Mouse (Mus musculus) left cerebral cortex, adult 2 months (tissue): ENCODE results near the gene Epb41l1. TPM values are rescaled to one million over a fixed set of nuclear protein-coding genes. Genes with fewer than 3 reads are reported as not detected.
"Not testable (repeated sequence)": the region's sequence is repeated elsewhere in the genome, so short reads cannot be mapped to it uniquely, and the experiment has no call there.

Experiments
- DNase-seq, 2 experiments: peaks; one replicate each; pipeline ENCODE4 v3.0.0; 2021 to 2022; ENCODE audit warnings: low spot score in 2 of 2, mixed read lengths in 1 of 2; ENCODE audit errors: extremely low spot score in 1 of 2
- H3K27ac ChIP-seq: fragments of 200-600 bp; 2 replicates; pipeline ENCODE4 v1.8.1; 2022
- H3K4me3 ChIP-seq: fragments of 200-600 bp; 2 replicates; pipeline ENCODE4 v1.8.1; 2022
- CTCF ChIP-seq: fragments of 200-600 bp; IDR thresholded peaks from 2 replicates; pipeline ENCODE4 v1.8.1; 2022; ENCODE audit warnings: antibody characterized with exemption, mild to moderate bottlenecking, moderate library complexity
- intact Hi-C: fragments of 180-260 bp; cut with DNase I; formaldehyde crosslinking; loops from one replicate; pipeline ENCODE4 v1.15.1; 2025
- total RNA-seq, 2 experiments: library from RNA; stranded (reverse); gene quantifications; 2 replicates each; pipeline ENCODE4 v1.2.3; 2021

Epb41l1 gene
- total RNA-seq, 2 experiments from 2014 or later = 376 to 385 TPM

- no peak overlapping the region for H3K27ac ChIP-seq
- intact Hi-C loops = no loop called here
- TF ChIP-seq CTCF = no peak
- DNase-seq = no peak
- H3K4me3 ChIP-seq = no peak overlapping the region
These were observed 13.7 kb upstream of the Epb41l1 start for GRCm38 (mm10) chr2:156406987-156407386.

- no peak overlapping the region for H3K27ac ChIP-seq
- no peak overlapping the region for H3K4me3 ChIP-seq
- no peak for TF ChIP-seq CTCF
- DNase-seq = peak in 1 of 2 experiments; percentile 70
- intact Hi-C loops = no loop called here
These were observed 12.5 kb upstream of the Epb41l1 start for GRCm38 (mm10) chr2:156408168-156408567.

GRCm38 (mm10) chr2:156411348-156411747, 9.4 kb upstream of the Epb41l1 start:
- TF ChIP-seq CTCF = peak; percentile 5
- DNase-seq, H3K27ac ChIP-seq, H3K4me3 ChIP-seq, intact Hi-C loops: not testable (repeated sequence)

- intact Hi-C loops = no loop called here
- H3K4me3 ChIP-seq = no peak overlapping the region
- DNase-seq = no peak
- H3K27ac ChIP-seq = no peak overlapping the region
- TF ChIP-seq CTCF = no peak
These were observed 5.7 kb upstream of the Epb41l1 start for GRCm38 (mm10) chr2:156414996-156415395.

- intact Hi-C loops = no loop called here
- Histone ChIP-seq H3K27ac (no peak overlapping the region), H3K4me3 (no peak overlapping the region)
- no peak for TF ChIP-seq CTCF
- no peak for DNase-seq
These were observed 5.0 kb upstream of the Epb41l1 start for GRCm38 (mm10) chr2:156415674-156416073.

GRCm38 (mm10) chr2:156417194-156417593, 3.5 kb upstream of the Epb41l1 start:
- no peak for DNase-seq
- intact Hi-C loops = no loop called here
- no peak overlapping the region for H3K27ac ChIP-seq
- TF ChIP-seq CTCF = no peak
- H3K4me3 ChIP-seq = no peak overlapping the region

- intact Hi-C loops = no loop called here
- Histone ChIP-seq H3K4me3 (no peak overlapping the region), H3K27ac (no peak overlapping the region)
- no peak for DNase-seq
- no peak for TF ChIP-seq CTCF
These were observed 2.2 kb upstream of the Epb41l1 start for GRCm38 (mm10) chr2:156418467-156418866.

GRCm38 (mm10) chr2:156420327-156420693, 399 bp upstream of the Epb41l1 start:
- intact Hi-C loops = no loop called here
- DNase-seq = no peak
- Histone ChIP-seq H3K4me3 (peak overlapping the region; percentile 80), H3K27ac (peak overlapping the region; percentile 74)
- TF ChIP-seq CTCF = no peak

GRCm38 (mm10) chr2:156421381-156422110, 837 bp downstream of the Epb41l1 start:
- Histone ChIP-seq H3K27ac (peak overlapping the region; percentile 74), H3K4me3 (peak overlapping the region; percentile 80)
- no peak for TF ChIP-seq CTCF
- intact Hi-C loops = no loop called here
- peak; percentile 63 to 67 for DNase-seq

- no peak for DNase-seq
- Histone ChIP-seq H3K27ac (no peak overlapping the region), H3K4me3 (peak overlapping the region; percentile 80)
- no peak; the same call in 1 of the 2 replicates for TF ChIP-seq CTCF
- intact Hi-C loops = no loop called here
These were observed 1.9 kb downstream of the Epb41l1 start for GRCm38 (mm10) chr2:156422631-156423030.

- no peak for DNase-seq
- H3K27ac ChIP-seq = no peak overlapping the region
- H3K4me3 ChIP-seq = no peak overlapping the region
- intact Hi-C loops = no loop called here
- no peak for TF ChIP-seq CTCF
These were observed 3.0 kb downstream of the Epb41l1 start for GRCm38 (mm10) chr2:156423672-156424071.

GRCm38 (mm10) chr2:156425618-156426017, 4.9 kb downstream of the Epb41l1 start:
- Histone ChIP-seq H3K4me3 (no peak overlapping the region), H3K27ac (no peak overlapping the region)
- intact Hi-C loops = no loop called here
- DNase-seq = no peak
- TF ChIP-seq CTCF = no peak

GRCm38 (mm10) chr2:156426151-156426550, 5.4 kb downstream of the Epb41l1 start:
- intact Hi-C loops = no loop called here
- no peak for DNase-seq
- Histone ChIP-seq H3K27ac (no peak overlapping the region), H3K4me3 (no peak overlapping the region)
- TF ChIP-seq CTCF = no peak
